Mouse (Mus musculus) limb, embryonic 11.5 days (tissue): ENCODE measurements around the gene Wfikkn2. TPM values are rescaled to one million over a fixed set of nuclear protein-coding genes. Genes with fewer than 3 reads are reported as not detected.
A peak's percentile ranks its signal among the peaks of the same experiment; 100 is the strongest.

Source experiments
- ATAC-seq: fragments of 200-750 bp; cut with Nextera tagmentation; 2 replicates; pipeline ENCODE4 v1.8.0; 2017; ENCODE audit warnings: low read depth; ENCODE audit not compliant: insufficient number of reproducible peaks, low FRiP score, low TSS enrichment
- DNase-seq: peaks from one replicate; pipeline ENCODE4 v3.0.0-alpha.2; 2015; ENCODE audit warnings: low spot score
- H3K27ac ChIP-seq: fragments of 300-500 bp; sonication (generic); replicated peaks from 2 replicates; pipeline ENCODE4 v1.5.1; 2014; ENCODE audit warnings: low read depth, mild to moderate bottlenecking, low read length
- H3K27me3 ChIP-seq: fragments of 300-500 bp; sonication (generic); 2 replicates; pipeline ENCODE4 v1.6.1; 2014; ENCODE audit warnings: mild to moderate bottlenecking, low read length, mixed read lengths; ENCODE audit not compliant: control insufficient read depth, insufficient read depth
- H3K36me3 ChIP-seq: fragments of 300-500 bp; sonication (generic); 2 replicates; pipeline ENCODE4 v1.6.1; 2014; ENCODE audit warnings: mild to moderate bottlenecking, low read length, moderate library complexity, mixed read lengths; ENCODE audit not compliant: control insufficient read depth, insufficient read depth
- H3K4me1 ChIP-seq: fragments of 300-500 bp; sonication (generic); 2 replicates; pipeline ENCODE4 v1.6.1; 2014; ENCODE audit warnings: low read length, mixed read lengths; ENCODE audit not compliant: control insufficient read depth, insufficient read depth
- H3K4me2 ChIP-seq: fragments of 300-500 bp; sonication (generic); 2 replicates; pipeline ENCODE4 v1.6.1; 2014; ENCODE audit warnings: low read depth, mild to moderate bottlenecking, moderate library complexity; ENCODE audit not compliant: severe bottlenecking
- H3K4me3 ChIP-seq: fragments of 300-500 bp; sonication (generic); 2 replicates; pipeline ENCODE4 v1.5.1; 2014; ENCODE audit warnings: low read depth, low read length
- H3K9ac ChIP-seq: fragments of 300-500 bp; sonication (generic); 2 replicates; pipeline ENCODE4 v1.6.1; 2014; ENCODE audit warnings: mild to moderate bottlenecking, low read length
- H3K9me3 ChIP-seq: fragments of 300-500 bp; sonication (generic); 2 replicates; pipeline ENCODE4 v1.6.1; 2016; ENCODE audit warnings: low read length; ENCODE audit not compliant: control insufficient read depth
- WGBS: fragments of 180-500 bp; shearing (Covaris S2); extraction: QIAGEN DNeasy Blood & Tissue Kit; methylation state at CpG from one replicate; pipeline ENCODE4 v1.1.7; 2014; 5-methylcytosine and 5-hydroxymethylcytosine counted together
- polyA plus RNA-seq: library from polyadenylated mRNA; unstranded; fragments of >200 nt; fragmentation: Nextera tagmentation; extraction: Ambion mirVana; gene quantifications from 2 replicates; pipeline ENCODE4 v1.2.1, GENCODE M21; 2014

Wfikkn2 gene
- polyA plus RNA-seq, 1 experiment from 2014 or later = 8.0 TPM

GRCm38 (mm10) chr11:94211651-94212488 lies 33.9 kb downstream of the Wfikkn2 start:
- Histone ChIP-seq H3K4me2 (peak overlapping the region; percentile 75), H3K27ac (peak overlapping the region; percentile 99), H3K27me3 (no peaks in the 10 kb centered on the region), H3K36me3 (peaks cover 7% of the 10 kb centered on the region), H3K9me3 (no peaks in the 10 kb centered on the region), H3K4me3 (peak overlapping the region; percentile 95), H3K4me1 (peaks cover 12% of the 10 kb centered on the region; the same call in 1 of the 2 replicates), H3K9ac (peak overlapping the region; percentile 93)
- ATAC-seq = peak; percentile 36
- peak; percentile 86 for DNase-seq
- 0% methylated on average over 36 of the region's 61 CpGs for WGBS

- Histone ChIP-seq H3K36me3 (peaks cover 7% of the 10 kb centered on the region), H3K9ac (peak within 1 kb of the TSS; percentile 93), H3K4me2 (peak within 1 kb of the TSS; percentile 97), H3K4me3 (peak within 1 kb of the TSS; percentile 95), H3K4me1 (peaks cover 12% of the 10 kb centered on the region; the same call in 1 of the 2 replicates), H3K27me3 (0 out of 2 replicates have a peak, but pooled peaks cover under 1% of the 10 kb centered on the region), H3K27ac (peak within 1 kb of the TSS; percentile 99), H3K9me3 (no peaks in the 10 kb centered on the region)
- whole genome bisulfite sequencing = 0% methylated on average over 36 of the region's 55 CpGs
- DNase-seq = peak; percentile 99
- peak; percentile 98 for ATAC-seq
Measured at GRCm38 (mm10) chr11:94211124-94211603, 34.6 kb downstream of the Wfikkn2 start, which contains the start of gene Tob1. Tob1 (plus strand) TSS chr11:94211454.

GRCm38 (mm10) chr11:94210191-94211086 lies 35.4 kb downstream of the Wfikkn2 start:
- ATAC-seq (peak; percentile 78), DNase-seq (peak; percentile 89)
- H3K9ac ChIP-seq = peak overlapping the region; percentile 58
- 0 out of 2 replicates have a peak, but pooled peaks cover 2% of the 10 kb centered on the region for H3K27me3 ChIP-seq
- peak overlapping the region; percentile 97 for H3K4me2 ChIP-seq
- H3K4me1 ChIP-seq = peaks cover 10% of the 10 kb centered on the region; the same call in 1 of the 2 replicates
- WGBS = under 1% methylated on average over 48 of the region's 56 CpGs
- no peaks in the 10 kb centered on the region for H3K9me3 ChIP-seq
- peak overlapping the region; percentile 95 for H3K4me3 ChIP-seq
- H3K27ac ChIP-seq = peak overlapping the region; percentile 94
- H3K36me3 ChIP-seq = peaks cover 7% of the 10 kb centered on the region

DNA sequence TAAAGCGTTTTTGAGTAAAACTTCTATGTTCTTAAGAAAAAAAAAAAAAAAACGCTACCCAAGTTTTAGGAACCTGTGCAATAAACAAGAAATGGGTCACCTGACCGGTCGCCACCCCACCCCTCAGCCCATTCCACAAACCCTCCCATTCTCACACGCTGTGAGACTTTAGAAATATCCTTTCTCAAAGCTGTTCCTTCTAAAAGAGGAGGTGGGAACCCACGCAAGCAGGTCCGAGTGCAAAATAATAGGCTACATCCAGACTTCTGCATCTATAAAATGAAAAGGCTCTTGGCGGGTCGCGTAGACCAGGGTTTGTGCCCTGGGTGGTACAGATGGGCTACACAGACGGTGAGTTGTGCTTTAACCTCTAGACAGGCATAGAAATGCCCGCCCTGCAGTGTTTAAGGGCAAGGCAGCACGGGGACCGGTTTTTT lies 36.1 kb downstream of the Wfikkn2 start:
- 2% methylated on average over 14 of the region's 14 CpGs for WGBS
- H3K4me3 ChIP-seq = peak overlapping the region; percentile 95
- peaks cover 7% of the 10 kb centered on the region for H3K36me3 ChIP-seq
- H3K4me2 ChIP-seq = peak overlapping the region; percentile 64
- peak overlapping the region; percentile 70 for H3K9ac ChIP-seq
- peak overlapping the region; percentile 84; the same call in 1 of the 2 replicates for H3K27ac ChIP-seq
- no peaks in the 10 kb centered on the region for H3K9me3 ChIP-seq
- DNase-seq = no peak
- 0 out of 2 replicates have a peak, but pooled peaks cover 2% of the 10 kb centered on the region for H3K27me3 ChIP-seq
- peaks cover 10% of the 10 kb centered on the region; the same call in 1 of the 2 replicates for H3K4me1 ChIP-seq
- ATAC-seq = no peak

DNA sequence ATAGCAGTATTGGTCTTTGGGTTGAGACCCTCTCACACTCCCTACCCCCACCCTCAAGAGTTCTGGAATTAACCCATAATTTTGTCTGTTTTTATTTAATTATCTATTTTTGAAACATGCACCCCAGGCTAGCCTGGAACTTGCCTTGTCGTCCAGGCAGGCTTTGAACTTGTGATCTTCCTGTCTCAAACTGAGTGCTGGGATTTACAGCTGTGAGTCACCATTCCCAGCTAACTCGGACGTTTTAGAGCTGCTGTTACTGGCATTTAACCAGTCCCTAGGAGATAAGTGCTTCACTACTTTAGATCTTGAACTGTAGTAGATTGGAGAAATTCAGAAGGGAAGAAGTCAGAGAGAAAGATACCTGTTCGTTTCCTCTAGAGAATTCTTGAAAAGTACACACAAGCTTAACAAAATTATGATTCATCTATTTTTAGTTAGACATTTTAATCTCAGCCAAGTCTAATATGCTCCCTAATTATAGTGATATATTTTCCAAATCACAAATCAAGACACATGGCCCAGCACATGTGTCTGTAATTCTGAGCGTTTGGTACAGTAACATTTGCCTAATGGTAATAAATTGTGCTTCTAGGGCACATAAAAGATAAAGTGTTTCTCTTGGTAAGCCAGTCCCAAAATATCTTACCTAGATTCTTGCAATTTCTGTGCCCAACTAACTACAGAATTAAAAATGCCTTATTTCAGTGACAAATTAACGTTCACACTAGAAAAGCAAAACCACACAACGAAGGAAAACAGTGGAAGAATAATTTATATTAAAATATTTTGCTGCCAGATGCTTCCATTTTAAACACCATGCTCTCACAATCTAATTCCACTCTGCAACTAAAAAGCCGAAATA lies 36.8 kb downstream of the Wfikkn2 start:
- Histone ChIP-seq H3K4me2 (no peak overlapping the region), H3K27me3 (0 out of 2 replicates have a peak, but pooled peaks cover 2% of the 10 kb centered on the region), H3K9ac (no peak overlapping the region), H3K4me3 (no peak overlapping the region; the same call in 1 of the 2 replicates), H3K36me3 (peaks cover 2% of the 10 kb centered on the region; the same call in 1 of the 2 replicates), H3K4me1 (peaks cover 5% of the 10 kb centered on the region; the same call in 1 of the 2 replicates), H3K9me3 (no peaks in the 10 kb centered on the region), H3K27ac (peak overlapping the region; percentile 84; the same call in 1 of the 2 replicates)
- ATAC-seq (no peak), DNase-seq (no peak)
- 43% methylated on average over 8 of the region's 8 CpGs for WGBS

DNA sequence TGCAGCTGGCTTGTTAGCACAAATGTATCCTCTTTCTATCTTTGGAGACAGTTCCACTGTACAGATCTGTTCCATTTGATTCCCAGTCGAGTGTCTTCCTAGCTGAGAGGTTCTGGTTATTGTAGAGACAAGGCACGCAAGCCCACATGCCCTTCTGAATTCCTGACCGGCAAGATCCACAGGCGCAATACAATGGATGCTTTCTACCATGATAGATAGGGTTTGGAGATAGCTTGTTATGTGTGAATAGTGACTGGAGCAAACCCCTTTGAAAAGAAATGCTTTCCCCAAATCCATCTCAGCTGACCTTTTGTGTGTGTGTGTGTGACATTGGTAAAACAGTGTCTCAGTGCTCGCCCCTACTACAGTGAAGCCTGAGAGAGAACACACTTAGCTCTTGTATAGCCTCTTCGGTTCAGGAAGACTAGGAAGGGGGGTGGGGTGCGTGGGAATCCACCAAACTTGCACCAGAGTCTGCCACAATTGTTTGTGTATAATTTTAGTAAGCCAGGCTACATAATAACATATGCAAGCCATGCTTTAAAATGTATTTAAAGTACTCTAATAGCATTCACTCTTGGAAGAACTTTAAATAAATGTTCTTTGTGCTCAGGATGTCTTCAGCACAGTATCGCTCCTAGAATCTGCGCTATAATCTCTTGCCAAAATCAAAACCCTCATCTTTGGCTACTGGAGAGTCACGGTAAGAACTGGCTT lies 39.2 kb downstream of the Wfikkn2 start:
- ATAC-seq = no peak
- H3K4me3 ChIP-seq = no peak overlapping the region
- no peak overlapping the region for H3K27ac ChIP-seq
- WGBS = 83% methylated on average over 10 of the region's 10 CpGs
- no peak overlapping the region for H3K4me2 ChIP-seq
- H3K27me3 ChIP-seq = 0 out of 2 replicates have a peak, but pooled peaks cover 2% of the 10 kb centered on the region
- no peaks in the 10 kb centered on the region for H3K36me3 ChIP-seq
- no peaks in the 10 kb centered on the region for H3K4me1 ChIP-seq
- no peak for DNase-seq
- H3K9me3 ChIP-seq = no peaks in the 10 kb centered on the region
- no peak overlapping the region for H3K9ac ChIP-seq

- 73% methylated on average over 3 of the region's 3 CpGs for WGBS
- no peak for DNase-seq
Measured at GRCm38 (mm10) chr11:94203066-94203465, 42.7 kb downstream of the Wfikkn2 start.

More at GRCm38 (mm10) chr11:94203066-94203465, 42.7 kb downstream of the Wfikkn2 start:
- H3K4me3 ChIP-seq = no peak overlapping the region
- H3K27ac ChIP-seq = no peak overlapping the region
- no peak overlapping the region for H3K9ac ChIP-seq
- H3K27me3 ChIP-seq = 0 out of 2 replicates have a peak, but pooled peaks cover 2% of the 10 kb centered on the region
- H3K4me2 ChIP-seq = no peak overlapping the region
- H3K36me3 ChIP-seq = no peaks in the 10 kb centered on the region
- no peaks in the 10 kb centered on the region for H3K9me3 ChIP-seq
- ATAC-seq = no peak
- no peaks in the 10 kb centered on the region for H3K4me1 ChIP-seq
